Mouse (Mus musculus) myocyte (in vitro differentiated cells): Measurements from ENCODE around the gene Lysmd3. TPM values are rescaled to one million over a fixed set of nuclear protein-coding genes. Genes with fewer than 3 reads are reported as not detected.
A peak's percentile ranks its signal among the peaks of the same experiment; 100 is the strongest.

ENCODE experiments used
- H3K27me3 ChIP-seq: one replicate; pipeline ENCODE4 v1.6.1; 2011; ENCODE audit not compliant: control insufficient read depth, insufficient read depth, insufficient read length
- H3K36me3 ChIP-seq: one replicate; pipeline ENCODE4 v1.6.1; 2011; ENCODE audit not compliant: control insufficient read depth, insufficient read depth
- H3K4me2 ChIP-seq: one replicate; pipeline ENCODE4 v1.6.1; 2011; ENCODE audit warnings: low read depth, control low read depth
- H3K4me3 ChIP-seq: one replicate; pipeline ENCODE4 v1.5.1; 2011; ENCODE audit warnings: mild to moderate bottlenecking, control low read depth, moderate library complexity
- H3K79me2 ChIP-seq: one replicate; pipeline ENCODE4 v1.6.1; 2011; ENCODE audit not compliant: control insufficient read depth, insufficient read depth
- H3ac ChIP-seq: one replicate; pipeline ENCODE4 v1.6.1; 2011; ENCODE audit not compliant: control insufficient read depth, insufficient read length
- CEBPB ChIP-seq: IDR thresholded peaks from 2 replicates; pipeline ENCODE4 v1.6.1; 2011; ENCODE audit warnings: mild to moderate bottlenecking, moderate library complexity; ENCODE audit not compliant: poor library complexity, insufficient read depth, severe bottlenecking
- E2F4 ChIP-seq: IDR thresholded peaks from one replicate; pipeline ENCODE4 v1.6.1; 2011; ENCODE audit warnings: mild to moderate bottlenecking, control low read depth, moderate library complexity; ENCODE audit not compliant: insufficient read depth
- MAX ChIP-seq: IDR thresholded peaks from one replicate; pipeline ENCODE4 v1.6.1; 2011; ENCODE audit warnings: low read depth, mild to moderate bottlenecking, control low read depth
- MYOD1 ChIP-seq, 3 experiments: IDR thresholded peaks; one replicate each; pipeline ENCODE4 v1.6.1; 2011; ENCODE audit warnings: control low read depth in 2 of 3, low read depth in 2 of 3, mild to moderate bottlenecking in 2 of 3, moderate library complexity in 1 of 3; ENCODE audit not compliant: insufficient read length in 2 of 3, control insufficient read depth in 1 of 3
- MYOG ChIP-seq, 3 experiments: IDR thresholded peaks; one replicate each; pipeline ENCODE4 v1.6.1; 2011; ENCODE audit warnings: control low read depth in 2 of 3, low read depth in 2 of 3, mild to moderate bottlenecking in 2 of 3; ENCODE audit not compliant: insufficient read length in 2 of 3, control insufficient read depth in 1 of 3, insufficient read depth in 1 of 3
- POLR2A ChIP-seq: IDR thresholded peaks from one replicate; pipeline ENCODE4 v1.6.1; 2011; ENCODE audit warnings: low read depth, mild to moderate bottlenecking, control low read depth, moderate library complexity; ENCODE audit not compliant: insufficient read length
- POLR2AphosphoS2 ChIP-seq: IDR thresholded peaks from one replicate; pipeline ENCODE4 v1.6.1; 2011; ENCODE audit warnings: low read depth, control low read depth; ENCODE audit not compliant: insufficient read length
- REST ChIP-seq: IDR thresholded peaks from one replicate; pipeline ENCODE4 v1.6.1; 2011; ENCODE audit warnings: mild to moderate bottlenecking, control low read depth, moderate library complexity; ENCODE audit not compliant: insufficient read depth, insufficient read length
- SRF ChIP-seq: IDR thresholded peaks from one replicate; pipeline ENCODE4 v1.6.1; 2011; ENCODE audit warnings: low read depth; ENCODE audit not compliant: control insufficient read depth, insufficient read length
- TCF12 ChIP-seq: IDR thresholded peaks from one replicate; pipeline ENCODE4 v1.6.1; 2011; ENCODE audit warnings: mild to moderate bottlenecking, control low read depth; ENCODE audit not compliant: poor library complexity, insufficient read depth, severe bottlenecking
- TCF3 ChIP-seq: IDR thresholded peaks from one replicate; pipeline ENCODE4 v1.6.1; 2011; ENCODE audit warnings: low read depth, control low read depth; ENCODE audit not compliant: insufficient read length
- USF1 ChIP-seq: IDR thresholded peaks from one replicate; pipeline ENCODE4 v1.6.1; 2011; ENCODE audit warnings: low read depth, mild to moderate bottlenecking, control low read depth, moderate library complexity
- polyA plus RNA-seq: library from polyadenylated mRNA; unstranded; fragments of >200 nt; fragmentation: generic; extraction: Trizol; gene quantifications from one replicate; pipeline ENCODE4 v1.2.1, GENCODE M21; 2012; ENCODE audit warnings: missing spikeins

The Lysmd3 gene
- polyA plus RNA-seq, 1 experiment = 4.2 TPM

DNA sequence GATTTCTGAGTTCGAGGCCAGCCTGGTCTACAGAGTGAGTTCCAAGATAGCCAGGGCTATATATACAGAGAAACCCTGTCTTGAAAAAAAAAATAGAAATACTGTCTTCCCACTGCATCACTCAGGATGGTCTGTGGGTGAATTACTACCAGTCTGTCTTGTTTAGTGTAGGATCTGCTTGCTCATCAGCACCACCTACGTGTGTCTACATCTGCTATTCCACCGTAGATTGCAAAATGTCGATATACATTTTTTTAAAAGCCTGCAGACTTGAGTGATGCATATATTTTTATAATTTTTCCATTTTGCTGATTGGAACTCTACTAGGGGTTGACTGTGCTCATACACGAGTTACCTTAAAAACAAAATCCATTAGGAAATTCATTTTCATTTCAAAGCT lies 48.8 kb downstream of the Lysmd3 start:
- peaks cover 41% of the 10 kb centered on the region for H3K79me2 ChIP-seq
- H3K4me2 ChIP-seq = no peak overlapping the region
- TF ChIP-seq CEBPB (no peak), E2F4 (no peak), MYOG (IDR thresholded peaks at IDR 0.05; ENCODE audit: control insufficient read depth in 1 of 3, insufficient read depth in 1 of 3, insufficient read length in 2 of 3, low read depth in 2 of 3) (no peak), TCF12 (no peak), POLR2A (no peak), USF1 (no peak), SRF (no peak)
- no peaks in the 10 kb centered on the region for H3K36me3 ChIP-seq
- H3ac ChIP-seq = no peak overlapping the region
- H3K27me3 ChIP-seq = no peaks in the 10 kb centered on the region
- no peak overlapping the region for H3K4me3 ChIP-seq

DNA sequence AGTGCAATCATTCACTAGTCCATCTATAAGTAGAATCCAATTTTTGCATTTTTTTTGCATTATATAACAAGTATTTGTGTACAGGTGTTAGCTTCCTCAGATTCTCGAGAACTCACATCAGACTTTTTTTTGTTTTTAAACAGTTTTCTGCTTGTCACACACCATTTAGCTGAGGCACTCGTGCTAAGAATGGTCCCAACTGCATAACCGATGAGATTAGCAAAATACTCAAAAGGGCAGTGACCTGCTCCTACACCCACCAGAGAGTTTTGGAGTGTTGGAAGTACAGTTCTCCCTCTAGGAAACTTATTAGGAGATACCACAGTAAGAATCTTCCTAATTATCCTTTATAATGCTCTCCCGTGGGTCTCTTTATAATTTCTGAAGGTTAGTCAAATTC lies 52.3 kb downstream of the Lysmd3 start:
- Histone ChIP-seq H3K4me2 (peak overlapping the region; percentile 75), H3K36me3 (no peaks in the 10 kb centered on the region), H3ac (no peak overlapping the region), H3K27me3 (no peaks in the 10 kb centered on the region), H3K4me3 (peak overlapping the region; percentile 59), H3K79me2 (peaks cover 31% of the 10 kb centered on the region)
- no peak for TF ChIP-seq SRF
- TF ChIP-seq POLR2AphosphoS2 = no peak

DNA sequence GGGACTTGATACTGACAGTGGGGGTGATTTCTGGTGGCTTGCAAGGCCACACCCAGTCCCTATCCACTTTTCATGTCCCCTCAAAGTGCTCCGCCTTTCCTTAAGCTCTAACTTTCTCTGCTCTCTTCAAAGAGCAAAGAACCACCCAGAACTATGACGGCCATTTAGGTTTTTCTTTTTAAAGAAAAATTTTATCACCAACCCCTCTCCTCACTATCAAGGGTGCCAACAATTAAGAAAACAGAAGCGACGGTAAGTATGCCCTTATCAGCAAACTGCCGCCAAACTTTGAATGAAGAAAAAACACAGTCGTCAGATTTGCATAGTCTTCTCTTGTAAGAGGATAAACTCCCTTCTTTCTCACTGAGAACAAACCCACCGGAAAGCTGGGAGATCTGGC lies 52.8 kb downstream of the Lysmd3 start:
- no peaks in the 10 kb centered on the region for H3K27me3 ChIP-seq
- no peak overlapping the region for H3ac ChIP-seq
- peak overlapping the region; percentile 59 for H3K4me3 ChIP-seq
- H3K79me2 ChIP-seq = peaks cover 28% of the 10 kb centered on the region
- H3K36me3 ChIP-seq = no peaks in the 10 kb centered on the region
- H3K4me2 ChIP-seq = peak overlapping the region; percentile 75
- no peak for TF ChIP-seq REST
- TF ChIP-seq POLR2AphosphoS2 = no peak
- no peak for TF ChIP-seq USF1
- TF ChIP-seq POLR2A = no peak
- TF ChIP-seq TCF3 = no peak
- no peak for TF ChIP-seq MYOG (IDR thresholded peaks at IDR 0.05; ENCODE audit: control insufficient read depth in 1 of 3, insufficient read depth in 1 of 3, insufficient read length in 2 of 3, low read depth in 2 of 3)
- TF ChIP-seq MAX = no peak
- TF ChIP-seq E2F4 = no peak
- TF ChIP-seq CEBPB = no peak
- TF ChIP-seq TCF12 = no peak
- no peak for TF ChIP-seq MYOD1 (IDR thresholded peaks at IDR 0.05; ENCODE audit: control insufficient read depth in 1 of 3, insufficient read length in 2 of 3, low read depth in 2 of 3)
- TF ChIP-seq SRF = no peak

DNA sequence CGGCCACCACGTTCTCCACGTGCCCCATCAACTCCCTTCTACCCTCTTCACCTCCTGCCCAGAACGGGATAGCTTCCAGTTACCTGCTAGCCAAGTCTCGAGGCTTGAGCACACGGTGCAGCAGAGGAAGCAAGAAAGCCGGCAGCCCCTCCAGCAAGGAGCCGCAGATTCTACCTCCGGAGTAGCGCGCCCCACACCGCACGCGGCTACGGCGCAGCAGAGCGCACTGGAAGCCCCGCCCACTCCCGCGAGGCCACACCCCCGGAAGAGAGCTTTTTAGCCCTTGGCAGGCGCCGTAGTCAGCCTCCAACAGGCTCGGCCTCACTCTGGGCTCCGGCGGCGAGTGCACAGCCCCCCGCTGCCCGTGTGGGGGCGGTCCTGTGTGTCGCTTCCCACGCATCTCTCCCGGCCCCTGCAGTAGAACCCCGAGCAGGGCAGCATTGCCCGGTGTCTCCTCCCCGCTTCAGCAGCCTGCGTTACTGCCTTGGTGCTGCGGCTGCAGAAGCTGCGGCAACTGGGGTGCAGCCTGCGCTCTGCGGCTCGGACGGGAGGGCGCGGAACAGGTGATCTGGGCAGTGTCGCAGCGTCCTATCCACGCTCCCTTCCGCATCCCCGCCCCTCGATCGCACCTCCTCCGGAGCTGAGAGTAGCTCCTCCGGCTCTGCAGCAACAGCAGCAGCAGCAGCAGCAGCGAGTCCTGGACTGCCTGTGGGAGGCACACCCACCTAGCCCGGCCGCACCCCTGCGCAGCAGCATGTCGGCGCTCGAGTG lies 53.5 kb downstream of the Lysmd3 start, which contains the start of the genes Polr3g and Mblac2:
Polr3g (minus strand) TSS at position 239 of the 771 bp plus-strand sequence.
Mblac2 (plus strand) TSS at position 567 of the 771 bp plus-strand sequence.
- Histone ChIP-seq H3K79me2 (peaks cover 21% of the 10 kb centered on the region), H3K27me3 (no peaks in the 10 kb centered on the region), H3ac (peak within 1 kb of the TSS; percentile 29), H3K4me3 (peak within 1 kb of the TSS; percentile 59), H3K4me2 (peak within 1 kb of the TSS; percentile 75), H3K36me3 (no peaks in the 10 kb centered on the region)
- no peak for TF ChIP-seq E2F4
- no peak for TF ChIP-seq TCF3
- no peak for TF ChIP-seq MAX
- peak in 2 of 3 experiments; percentile 69 to 71 for TF ChIP-seq MYOG (IDR thresholded peaks at IDR 0.05; ENCODE audit: control insufficient read depth in 1 of 3, insufficient read depth in 1 of 3, insufficient read length in 2 of 3, low read depth in 2 of 3)
- TF ChIP-seq SRF = peak; percentile 76
- no peak for TF ChIP-seq REST
- TF ChIP-seq MYOD1 (IDR thresholded peaks at IDR 0.05; ENCODE audit: control insufficient read depth in 1 of 3, insufficient read length in 2 of 3, low read depth in 2 of 3) = peak in 2 of 3 experiments; percentile 74 to 83
- no peak for TF ChIP-seq TCF12
- TF ChIP-seq USF1 = no peak
- no peak for TF ChIP-seq CEBPB
- peak; percentile 50 for TF ChIP-seq POLR2AphosphoS2
- TF ChIP-seq POLR2A = peak; percentile 69
